Mouse (Mus musculus): ENCODE results near the gene Kcnh7. TPM values are rescaled to one million over a fixed set of nuclear protein-coding genes. Genes with fewer than 3 reads are reported as not detected.

Kcnh7 gene
- polyA plus RNA-seq, 1 experiment from 2014 or later = 0.16 TPM

- H3K4me1 ChIP-seq (replicated peaks; ENCODE audit: control insufficient read depth, insufficient read depth) = no peaks in the 10 kb centered on the region
- 74% methylated on average over 4 of the region's 4 CpGs for WGBS
- no peak for ATAC-seq (ENCODE audit: low FRiP score, low TSS enrichment)
- no peak overlapping the region for H3K9ac ChIP-seq (ENCODE audit: low read length)
- no peak overlapping the region for H3K4me2 ChIP-seq (replicated peaks; ENCODE audit: low read depth)
- H3K9me3 ChIP-seq (ENCODE audit: control insufficient read depth, low read length) = no peaks in the 10 kb centered on the region
- H3K4me3 ChIP-seq (ENCODE audit: low read depth, low read length) = no peak overlapping the region
- TF ChIP-seq EP300 (optimal IDR thresholded peaks at IDR 0.05) (no peak), CTCF (IDR thresholded peaks at IDR 0.05; ENCODE audit: low read depth) (no peak)
- no peaks in the 10 kb centered on the region for H3K36me3 ChIP-seq (ENCODE audit: control insufficient read depth, insufficient read depth, low read length)
- H3K27me3 ChIP-seq (ENCODE audit: control insufficient read depth, insufficient read depth, low read length) = no peaks in the 10 kb centered on the region
- no peak overlapping the region for H3K27ac ChIP-seq (replicated peaks)
- DNase-seq (ENCODE audit: low spot score) = no peak
Measured at GRCm38 (mm10) chr2:62670767-62671166, 513.3 kb downstream of the Kcnh7 start.

GRCm38 (mm10) chr2:62670301-62670700 is 513.8 kb downstream of the Kcnh7 start:
- H3K27ac ChIP-seq (replicated peaks) = no peak overlapping the region
- no peaks in the 10 kb centered on the region for H3K9me3 ChIP-seq (ENCODE audit: control insufficient read depth, low read length)
- DNase-seq (ENCODE audit: low spot score) = no peak

GRCm38 (mm10) chr2:62669848-62670247 is 514.2 kb downstream of the Kcnh7 start:
- ATAC-seq (ENCODE audit: low FRiP score, low TSS enrichment) (no peak), DNase-seq (ENCODE audit: low spot score) (no peak)
- Histone ChIP-seq H3K4me1 (replicated peaks; ENCODE audit: control insufficient read depth, insufficient read depth) (no peaks in the 10 kb centered on the region), H3K9me3 (ENCODE audit: control insufficient read depth, low read length) (no peaks in the 10 kb centered on the region), H3K27ac (replicated peaks) (no peak overlapping the region), H3K36me3 (ENCODE audit: control insufficient read depth, insufficient read depth, low read length) (no peaks in the 10 kb centered on the region), H3K27me3 (ENCODE audit: control insufficient read depth, insufficient read depth, low read length) (no peaks in the 10 kb centered on the region), H3K4me3 (ENCODE audit: low read depth, low read length) (no peak overlapping the region), H3K4me2 (replicated peaks; ENCODE audit: low read depth) (no peak overlapping the region), H3K9ac (ENCODE audit: low read length) (no peak overlapping the region)
- WGBS = 46% methylated on average over 3 of the region's 3 CpGs
- TF ChIP-seq CTCF (IDR thresholded peaks at IDR 0.05; ENCODE audit: low read depth) = no peak
- no peak for TF ChIP-seq EP300 (optimal IDR thresholded peaks at IDR 0.05)

More at GRCm38 (mm10) chr2:62670301-62670700, 513.8 kb downstream of the Kcnh7 start:
- ATAC-seq (ENCODE audit: low FRiP score, low TSS enrichment) = no peak
- Histone ChIP-seq H3K4me2 (replicated peaks; ENCODE audit: low read depth) (no peak overlapping the region), H3K4me1 (replicated peaks; ENCODE audit: control insufficient read depth, insufficient read depth) (no peaks in the 10 kb centered on the region), H3K27me3 (ENCODE audit: control insufficient read depth, insufficient read depth, low read length) (no peaks in the 10 kb centered on the region), H3K9ac (ENCODE audit: low read length) (no peak overlapping the region), H3K4me3 (ENCODE audit: low read depth, low read length) (no peak overlapping the region), H3K36me3 (ENCODE audit: control insufficient read depth, insufficient read depth, low read length) (no peaks in the 10 kb centered on the region)
- 77% methylated on average over 5 of the region's 5 CpGs for WGBS
- TF ChIP-seq EP300 (optimal IDR thresholded peaks at IDR 0.05) = no peak
- TF ChIP-seq CTCF (IDR thresholded peaks at IDR 0.05; ENCODE audit: low read depth) = no peak

- H3K27me3 ChIP-seq (ENCODE audit: control insufficient read depth, insufficient read depth, low read length) = no peaks in the 10 kb centered on the region
- H3K4me3 ChIP-seq (ENCODE audit: low read depth, low read length) = no peak overlapping the region
- TF ChIP-seq EP300 (optimal IDR thresholded peaks at IDR 0.05) (no peak), CTCF (IDR thresholded peaks at IDR 0.05; ENCODE audit: low read depth) (no peak)
- no peaks in the 10 kb centered on the region for H3K36me3 ChIP-seq (ENCODE audit: control insufficient read depth, insufficient read depth, low read length)
- no peaks in the 10 kb centered on the region for H3K9me3 ChIP-seq (ENCODE audit: control insufficient read depth, low read length)
- H3K4me2 ChIP-seq (replicated peaks; ENCODE audit: low read depth) = no peak overlapping the region
- ATAC-seq (ENCODE audit: low FRiP score, low TSS enrichment) (no peak), DNase-seq (ENCODE audit: low spot score) (no peak)
- whole genome bisulfite sequencing = 44% methylated on average over 1 of the region's 1 CpGs
- H3K9ac ChIP-seq (ENCODE audit: low read length) = no peak overlapping the region
- H3K4me1 ChIP-seq (replicated peaks; ENCODE audit: control insufficient read depth, insufficient read depth) = no peaks in the 10 kb centered on the region
- H3K27ac ChIP-seq (replicated peaks) = no peak overlapping the region
Measured at GRCm38 (mm10) chr2:62665536-62665935, 518.6 kb downstream of the Kcnh7 start.

- H3K4me1 ChIP-seq (replicated peaks; ENCODE audit: control insufficient read depth, insufficient read depth) = no peaks in the 10 kb centered on the region
- H3K36me3 ChIP-seq (ENCODE audit: control insufficient read depth, insufficient read depth, low read length) = no peaks in the 10 kb centered on the region
- peak overlapping the region; percentile 66 for H3K4me3 ChIP-seq (ENCODE audit: low read depth, low read length)
- no peaks in the 10 kb centered on the region for H3K27me3 ChIP-seq (ENCODE audit: control insufficient read depth, insufficient read depth, low read length)
- no peak overlapping the region for H3K9ac ChIP-seq (ENCODE audit: low read length)
- TF ChIP-seq CTCF (IDR thresholded peaks at IDR 0.05; ENCODE audit: low read depth) (no peak), EP300 (optimal IDR thresholded peaks at IDR 0.05) (no peak)
- no peaks in the 10 kb centered on the region for H3K9me3 ChIP-seq (ENCODE audit: control insufficient read depth, low read length)
- H3K27ac ChIP-seq (replicated peaks) = no peak overlapping the region
- DNase-seq (ENCODE audit: low spot score) (no peak), ATAC-seq (ENCODE audit: low FRiP score, low TSS enrichment) (no peak)
- H3K4me2 ChIP-seq (replicated peaks; ENCODE audit: low read depth) = peak overlapping the region; percentile 87
- WGBS = 62% methylated on average over 7 of the region's 7 CpGs
Measured at GRCm38 (mm10) chr2:62664839-62665238, 519.2 kb downstream of the Kcnh7 start.

GRCm38 (mm10) chr2:62664135-62664670 is 519.9 kb downstream of the Kcnh7 start, which contains the start of gene Gca:
Gca (plus strand) TSS chr2:62664285.
- Histone ChIP-seq H3K4me3 (ENCODE audit: low read depth, low read length) (peak within 1 kb of the TSS; percentile 66), H3K27ac (replicated peaks) (peak within 1 kb of the TSS; percentile 73), H3K4me2 (replicated peaks; ENCODE audit: low read depth) (peak within 1 kb of the TSS; percentile 87), H3K4me1 (replicated peaks; ENCODE audit: control insufficient read depth, insufficient read depth) (no peaks in the 10 kb centered on the region), H3K9me3 (ENCODE audit: control insufficient read depth, low read length) (no peaks in the 10 kb centered on the region), H3K9ac (ENCODE audit: low read length) (peak within 1 kb of the TSS; percentile 59), H3K27me3 (ENCODE audit: control insufficient read depth, insufficient read depth, low read length) (no peaks in the 10 kb centered on the region), H3K36me3 (ENCODE audit: control insufficient read depth, insufficient read depth, low read length) (no peaks in the 10 kb centered on the region)
- TF ChIP-seq CTCF (IDR thresholded peaks at IDR 0.05; ENCODE audit: low read depth) = no peak
- no peak for TF ChIP-seq EP300 (optimal IDR thresholded peaks at IDR 0.05)
- ATAC-seq (ENCODE audit: low FRiP score, low TSS enrichment) (peak; percentile 100), DNase-seq (ENCODE audit: low spot score) (peak; percentile 97)
- WGBS = under 1% methylated on average over 41 of the region's 43 CpGs

Measured in stomach, postnatal 0 days (tissue).